Mouse (Mus musculus): ENCODE measurements around the gene Pla1a.

DNA sequence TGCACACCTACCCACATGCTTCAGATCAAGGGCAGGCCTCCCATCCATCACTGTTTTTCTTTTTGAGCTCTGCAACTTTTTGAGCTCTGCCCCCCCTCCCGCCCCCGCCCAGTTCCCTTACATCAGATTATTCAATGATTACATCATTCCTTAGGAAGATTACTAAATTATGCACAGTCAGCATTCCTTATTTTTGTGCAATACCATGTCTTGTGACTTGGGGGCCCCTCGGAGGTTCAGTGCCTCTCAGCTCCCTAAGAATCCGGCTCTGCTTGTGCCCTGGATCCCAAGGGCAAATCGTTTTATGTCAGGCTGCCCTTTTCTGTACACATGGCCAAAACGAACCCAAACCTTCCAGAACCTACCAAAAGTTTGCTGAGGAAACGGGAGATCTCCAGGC lies 18.0 kb downstream of the Pla1a start:
- TF ChIP-seq CTCF (IDR thresholded peaks at IDR 0.05; ENCODE audit: low read depth, low read length) (no peak), POLR2A (IDR thresholded peaks at IDR 0.05; ENCODE audit: borderline replicate concordance, low read depth, low read length) (no peak)

Measured in bone marrow macrophage, adult 2 months (primary cell).